Mouse (Mus musculus) adrenal gland, adult 2 months (tissue): ENCODE data around the gene Il34. TPM values are rescaled to one million over a fixed set of nuclear protein-coding genes. Genes with fewer than 3 reads are reported as not detected.

ENCODE experiments used
- DNase-seq: peaks from one replicate; pipeline ENCODE4 v3.0.0; 2021
- polyA plus RNA-seq: library from polyadenylated mRNA; depleted of rRNA; stranded (reverse); fragments of >200 nt; gene quantifications from 2 replicates; pipeline ENCODE4 v1.2.3, GENCODE M21; 2012
- total RNA-seq, 2 experiments: library from RNA; stranded (reverse); gene quantifications; 2 replicates each; pipeline ENCODE4 v1.2.3; 2021

Il34 gene
- total and polyA plus RNA-seq, 3 experiments: 42.8 to 187 (median 63.0) TPM

- DNase-seq: no peak
Observed at GRCm38 (mm10) chr8:110776335-110776734, 29.4 kb downstream of the Il34 start.

GRCm38 (mm10) chr8:110775721-110776120 lies 30.0 kb downstream of the Il34 start:
- no peak for DNase-seq

- no peak for DNase-seq
Observed at GRCm38 (mm10) chr8:110775316-110775715, 30.4 kb downstream of the Il34 start.

- no peak for DNase-seq
Observed at GRCm38 (mm10) chr8:110774725-110775124, 31.0 kb downstream of the Il34 start.

GRCm38 (mm10) chr8:110774047-110774446 lies 31.7 kb downstream of the Il34 start:
- DNase-seq: no peak

- DNase-seq: no peak
Observed at GRCm38 (mm10) chr8:110772452-110772851, 33.3 kb downstream of the Il34 start.

- no peak for DNase-seq
Observed at GRCm38 (mm10) chr8:110767261-110767660, 38.5 kb downstream of the Il34 start.

GRCm38 (mm10) chr8:110764671-110765070 lies 41.1 kb downstream of the Il34 start:
- no peak for DNase-seq

GRCm38 (mm10) chr8:110761988-110762387 lies 43.7 kb downstream of the Il34 start:
- DNase-seq: peak; percentile 33

GRCm38 (mm10) chr8:110761185-110761584 lies 44.5 kb downstream of the Il34 start:
- peak; percentile 70 for DNase-seq

GRCm38 (mm10) chr8:110760280-110760940 lies 45.3 kb downstream of the Il34 start:
- DNase-seq: no peak

- no peak for DNase-seq
Observed at GRCm38 (mm10) chr8:110756196-110756595, 49.5 kb downstream of the Il34 start.

GRCm38 (mm10) chr8:110755511-110756170 lies 50.1 kb downstream of the Il34 start:
- no peak for DNase-seq

GRCm38 (mm10) chr8:110754713-110755112 lies 51.0 kb downstream of the Il34 start:
- DNase-seq: no peak

- DNase-seq: no peak
Observed at GRCm38 (mm10) chr8:110751490-110751889, 54.2 kb downstream of the Il34 start.

GRCm38 (mm10) chr8:110750269-110750668 lies 55.5 kb downstream of the Il34 start:
- DNase-seq: no peak

GRCm38 (mm10) chr8:110749500-110750170 lies 56.1 kb downstream of the Il34 start:
- DNase-seq: no peak

GRCm38 (mm10) chr8:110746661-110747060 lies 59.1 kb downstream of the Il34 start:
- DNase-seq: no peak

GRCm38 (mm10) chr8:110745162-110745561 lies 60.6 kb downstream of the Il34 start:
- no peak for DNase-seq

GRCm38 (mm10) chr8:110742452-110742818 lies 63.3 kb downstream of the Il34 start:
- DNase-seq: no peak

- no peak for DNase-seq
Observed at GRCm38 (mm10) chr8:110741816-110742451, 63.8 kb downstream of the Il34 start.

- DNase-seq: no peak
Observed at GRCm38 (mm10) chr8:110740629-110741175, 65.0 kb downstream of the Il34 start.
